Mouse (Mus musculus) midbrain, postnatal 0 days (tissue): ENCODE data around the gene Dnajb4. TPM values are rescaled to one million over a fixed set of nuclear protein-coding genes. Genes with fewer than 3 reads are reported as not detected.

Experiments used
- ATAC-seq: fragments of 200-750 bp; cut with Nextera tagmentation; 2 replicates; pipeline ENCODE4 v1.8.0; 2017; ENCODE audit warnings: moderate number of reproducible peaks, mild to moderate bottlenecking, moderate TSS enrichment, moderate library complexity; ENCODE audit not compliant: low FRiP score
- DNase-seq: peaks from one replicate; pipeline ENCODE4 v3.0.0-alpha.2; 2015; ENCODE audit warnings: low spot score
- H3K27ac ChIP-seq: fragments of 300-500 bp; sonication (generic); 2 replicates; pipeline ENCODE4 v1.5.1; 2014; ENCODE audit warnings: low read depth, mild to moderate bottlenecking, low read length, mixed read lengths
- H3K27me3 ChIP-seq: fragments of 300-500 bp; sonication (generic); 2 replicates; pipeline ENCODE4 v1.6.1; 2014; ENCODE audit warnings: low read length, control low read depth, mixed read lengths; ENCODE audit not compliant: insufficient read depth
- H3K36me3 ChIP-seq: fragments of 300-500 bp; sonication (generic); 2 replicates; pipeline ENCODE4 v1.6.1; 2014; ENCODE audit warnings: low read length, control low read depth, mixed read lengths; ENCODE audit not compliant: insufficient read depth
- H3K4me1 ChIP-seq: fragments of 300-500 bp; sonication (generic); 2 replicates; pipeline ENCODE4 v1.6.1; 2014; ENCODE audit warnings: mild to moderate bottlenecking, control low read depth, antibody characterized with exemption, low read length, mixed read lengths; ENCODE audit not compliant: insufficient read depth
- H3K4me2 ChIP-seq: fragments of 300-500 bp; sonication (generic); 2 replicates; pipeline ENCODE4 v1.6.1; 2014; ENCODE audit warnings: low read depth, mild to moderate bottlenecking, low read length, mixed read lengths; ENCODE audit not compliant: poor library complexity, severe bottlenecking
- H3K4me3 ChIP-seq: fragments of 300-500 bp; sonication (generic); 2 replicates; pipeline ENCODE4 v1.5.1; 2014; ENCODE audit warnings: low read depth, mild to moderate bottlenecking, low read length, moderate library complexity
- H3K9ac ChIP-seq: fragments of 300-500 bp; sonication (generic); replicated peaks from 2 replicates; pipeline ENCODE4 v1.6.1; 2014; ENCODE audit warnings: mild to moderate bottlenecking, low read length, moderate library complexity, mixed read lengths; ENCODE audit not compliant: poor library complexity, severe bottlenecking
- H3K9me3 ChIP-seq: fragments of 300-500 bp; sonication (generic); 2 replicates; pipeline ENCODE4 v1.6.1; 2016; ENCODE audit warnings: low read length, control low read depth
- CTCF ChIP-seq: IDR thresholded peaks from 2 replicates; pipeline ENCODE4 v1.5.1; 2016; ENCODE audit warnings: antibody characterized with exemption, mild to moderate bottlenecking
- WGBS: fragments of 180-500 bp; shearing (Covaris S2); extraction: QIAGEN DNeasy Blood & Tissue Kit; methylation state at CpG from one replicate; pipeline ENCODE4 v1.1.7; 2014; 5-methylcytosine and 5-hydroxymethylcytosine counted together
- polyA plus RNA-seq: library from polyadenylated mRNA; unstranded; fragments of >200 nt; fragmentation: Nextera tagmentation; extraction: Ambion mirVana; gene quantifications from 2 replicates; pipeline ENCODE4 v1.2.1, GENCODE M21; 2015
- total RNA-seq: library from RNA; depleted of rRNA; stranded (reverse); fragments of >200 nt; gene quantifications from 2 replicates; pipeline ENCODE4 v1.2.3, GENCODE M21; 2014

Dnajb4 gene
- total and polyA plus RNA-seq, 2 experiments from 2014 or later = 43.9 to 50.3 TPM

DNA sequence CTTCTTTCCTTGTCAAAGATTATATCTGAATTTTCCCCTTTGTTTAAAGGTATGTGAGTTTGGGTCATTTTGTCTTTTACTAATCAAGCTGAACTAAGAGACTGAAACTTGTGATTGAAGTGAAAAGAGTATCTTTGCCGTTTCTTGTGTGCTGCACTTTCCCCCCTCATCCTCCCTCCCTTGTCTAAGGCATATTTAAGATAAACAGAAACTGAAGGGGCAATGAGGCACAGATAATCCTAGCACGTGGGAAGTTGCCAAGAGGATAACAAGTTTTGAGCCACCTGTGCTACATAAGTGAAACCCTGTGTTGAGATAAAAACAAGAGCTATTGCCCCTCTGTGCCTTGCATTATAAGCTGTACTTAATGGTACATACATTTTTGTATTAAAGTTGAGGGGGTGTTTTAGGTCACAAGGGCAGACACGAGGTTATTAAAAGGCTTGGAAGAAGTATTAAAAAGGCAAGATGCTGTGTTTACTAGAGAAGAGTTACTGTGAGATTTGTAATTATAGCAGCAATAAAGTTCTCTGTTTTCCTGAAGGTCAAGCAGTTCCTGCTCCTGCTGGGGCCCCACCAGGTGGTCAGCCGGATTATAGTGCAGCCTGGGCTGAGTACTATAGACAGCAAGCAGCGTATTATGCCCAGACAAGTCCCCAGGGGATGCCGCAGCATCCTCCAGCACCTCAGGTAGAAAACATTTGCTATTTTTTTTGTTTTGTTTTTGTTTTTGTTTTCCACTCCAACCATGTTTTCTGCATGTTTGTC, 21.4 kb upstream of the Dnajb4 start:
- DNase-seq = no peak
- peaks cover 16% of the 10 kb centered on the region; the same call in 1 of the 2 replicates for H3K36me3 ChIP-seq

DNA sequence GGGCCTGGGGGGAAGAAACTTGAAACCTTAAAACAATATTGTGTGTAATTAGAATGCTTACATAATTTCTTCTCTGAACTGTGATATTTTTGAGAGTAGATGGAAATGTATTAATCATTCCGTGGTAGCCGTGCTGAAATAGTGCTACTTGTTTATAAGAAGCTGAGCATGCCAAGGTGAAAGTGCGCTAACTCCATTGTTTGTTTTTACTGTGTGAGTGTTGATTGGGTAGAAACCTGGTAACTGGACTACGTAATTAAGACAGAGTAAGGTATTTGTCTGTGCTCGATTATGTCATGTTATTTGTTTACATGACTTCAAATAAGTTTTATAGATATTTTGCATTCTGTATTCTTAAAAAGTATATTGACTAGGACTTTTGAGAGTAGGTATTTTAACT, 19.2 kb upstream of the Dnajb4 start:
- no peak overlapping the region for H3K27ac ChIP-seq
- 95% methylated on average over 5 of the region's 5 CpGs for WGBS
- ATAC-seq (no peak), DNase-seq (no peak)
- no peaks in the 10 kb centered on the region for H3K9me3 ChIP-seq
- H3K4me2 ChIP-seq = no peak overlapping the region
- H3K36me3 ChIP-seq = peaks cover 34% of the 10 kb centered on the region
- H3K27me3 ChIP-seq = no peaks in the 10 kb centered on the region
- H3K4me3 ChIP-seq = no peak overlapping the region
- TF ChIP-seq CTCF = no peak
- H3K4me1 ChIP-seq = no peaks in the 10 kb centered on the region
- H3K9ac ChIP-seq = no peak overlapping the region

More for the DNA sequence above, 21.4 kb upstream of the Dnajb4 start:
- no peak for ATAC-seq
- Histone ChIP-seq H3K4me2 (no peak overlapping the region), H3K9me3 (no peaks in the 10 kb centered on the region), H3K4me3 (no peak overlapping the region), H3K4me1 (no peaks in the 10 kb centered on the region), H3K27ac (no peak overlapping the region), H3K9ac (no peak overlapping the region), H3K27me3 (no peaks in the 10 kb centered on the region)
- WGBS = 39% methylated on average over 6 of the region's 6 CpGs
- TF ChIP-seq CTCF = no peak

DNA sequence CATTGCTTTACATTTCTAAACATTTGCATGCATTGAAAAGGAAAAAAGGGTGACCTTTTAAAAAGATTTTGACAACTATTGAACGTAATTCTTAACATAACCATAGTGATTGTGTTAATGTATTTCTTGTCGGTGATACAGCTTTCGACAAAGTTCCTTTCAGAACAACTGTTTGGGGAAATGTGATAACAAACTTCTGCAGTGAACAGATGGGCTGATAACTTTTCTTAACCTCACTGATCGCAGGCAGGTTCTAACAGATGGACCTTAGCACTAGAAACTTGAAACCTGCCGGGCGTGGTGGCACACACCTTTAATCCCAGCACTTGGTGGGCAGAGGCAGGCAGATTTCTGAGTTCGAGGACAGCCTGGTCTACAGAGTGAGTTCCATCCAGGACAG, 18.7 kb upstream of the Dnajb4 start:
- Histone ChIP-seq H3K9me3 (no peaks in the 10 kb centered on the region), H3K4me1 (no peaks in the 10 kb centered on the region), H3K4me2 (no peak overlapping the region), H3K27me3 (no peaks in the 10 kb centered on the region), H3K27ac (no peak overlapping the region), H3K4me3 (no peak overlapping the region), H3K9ac (no peak overlapping the region), H3K36me3 (peaks cover 38% of the 10 kb centered on the region)
- TF ChIP-seq CTCF = no peak
- WGBS = 94% methylated on average over 7 of the region's 7 CpGs
- ATAC-seq = no peak
- DNase-seq = no peak

DNA sequence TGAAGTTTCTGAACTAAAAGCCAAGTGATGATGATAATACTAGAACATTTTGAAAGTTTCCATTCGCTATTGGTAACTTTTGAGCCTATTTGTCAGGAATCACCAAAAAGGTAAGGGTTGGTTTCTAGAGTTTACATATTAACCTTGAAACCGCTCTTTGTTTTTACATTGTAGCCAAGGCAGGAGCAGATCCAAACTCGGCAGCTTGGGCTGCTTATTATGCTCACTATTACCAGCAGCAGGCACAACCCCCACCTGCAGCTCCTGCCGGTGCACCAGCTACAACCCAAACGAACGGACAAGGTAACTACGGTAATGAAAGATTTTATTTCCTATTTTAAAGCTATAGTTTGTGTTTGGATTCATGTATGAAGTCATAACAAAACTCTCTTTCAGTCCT, 15.8 kb upstream of the Dnajb4 start:
- H3K27me3 ChIP-seq = no peaks in the 10 kb centered on the region
- H3K4me1 ChIP-seq = no peaks in the 10 kb centered on the region
- DNase-seq (no peak), ATAC-seq (no peak)
- no peak overlapping the region for H3K27ac ChIP-seq
- no peaks in the 10 kb centered on the region for H3K9me3 ChIP-seq
- no peak overlapping the region for H3K9ac ChIP-seq
- peaks cover 52% of the 10 kb centered on the region for H3K36me3 ChIP-seq
- H3K4me3 ChIP-seq = no peak overlapping the region
- WGBS = 92% methylated on average over 7 of the region's 7 CpGs
- no peak overlapping the region for H3K4me2 ChIP-seq
- TF ChIP-seq CTCF = no peak

DNA sequence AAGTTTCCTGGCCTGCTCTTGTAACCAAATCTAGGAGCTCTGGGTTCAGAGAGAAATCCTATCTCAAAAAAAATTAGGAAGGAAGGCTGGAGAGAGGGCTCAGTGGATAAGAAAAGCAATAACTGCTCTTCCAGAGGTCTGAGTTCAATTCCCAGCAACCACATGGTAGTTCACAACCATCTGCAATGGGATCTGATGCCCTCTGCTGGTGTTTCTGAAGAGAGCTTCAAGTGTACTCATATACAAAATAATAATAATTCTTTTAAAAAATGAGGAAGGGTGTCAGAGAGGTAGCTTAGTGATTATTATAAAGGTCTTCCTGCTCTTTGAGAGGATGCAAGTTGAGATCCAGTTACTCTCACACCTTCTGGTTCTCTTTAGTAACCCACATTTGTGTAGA, 14.8 kb upstream of the Dnajb4 start:
- DNase-seq (no peak), ATAC-seq (no peak)
- no peak overlapping the region for H3K9ac ChIP-seq
- H3K9me3 ChIP-seq = no peaks in the 10 kb centered on the region
- TF ChIP-seq CTCF = peak; percentile 39
- peaks cover 54% of the 10 kb centered on the region for H3K36me3 ChIP-seq
- no peak overlapping the region for H3K4me3 ChIP-seq
- no peak overlapping the region for H3K4me2 ChIP-seq
- no peaks in the 10 kb centered on the region for H3K4me1 ChIP-seq
- H3K27me3 ChIP-seq = no peaks in the 10 kb centered on the region
- no peak overlapping the region for H3K27ac ChIP-seq

DNA sequence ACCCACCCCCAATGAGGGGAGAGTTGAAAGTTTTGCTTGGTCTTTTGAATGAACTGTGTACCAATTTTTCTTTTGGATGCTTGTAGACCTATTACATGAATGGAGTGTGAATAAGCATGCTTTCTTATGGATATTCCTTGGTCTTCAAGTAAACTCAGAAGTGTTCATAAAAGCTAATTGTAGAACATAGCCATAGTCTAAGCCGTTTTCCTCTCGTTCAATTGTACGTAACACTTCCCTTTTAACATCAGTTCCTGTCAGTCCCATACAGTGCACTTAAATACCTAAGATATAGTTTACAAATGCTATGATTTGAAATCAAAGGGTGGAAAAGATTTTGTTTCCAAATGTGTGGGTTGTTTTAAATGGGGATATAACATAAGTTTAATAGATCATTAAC, 3.3 kb upstream of the Dnajb4 start:
- DNase-seq (no peak), ATAC-seq (no peak)
- Histone ChIP-seq H3K9me3 (no peaks in the 10 kb centered on the region), H3K4me1 (peaks cover 16% of the 10 kb centered on the region), H3K9ac (no peak overlapping the region), H3K27ac (no peak overlapping the region), H3K36me3 (peaks cover 11% of the 10 kb centered on the region; the same call in 1 of the 2 replicates), H3K27me3 (no peaks in the 10 kb centered on the region), H3K4me2 (peak overlapping the region; percentile 34), H3K4me3 (peak overlapping the region; percentile 13; the same call in 1 of the 2 replicates)
- 35% methylated on average over 3 of the region's 3 CpGs for WGBS
- TF ChIP-seq CTCF = no peak
